Mouse (Mus musculus): ENCODE data around the gene Zdhhc19. TPM values are rescaled to one million over a fixed set of nuclear protein-coding genes. Genes with fewer than 3 reads are reported as not detected.
A peak's percentile ranks its signal among the peaks of the same experiment; 100 is the strongest.

Zdhhc19 gene
- polyA plus RNA-seq, 1 experiment from 2014 or later: not detected

DNA sequence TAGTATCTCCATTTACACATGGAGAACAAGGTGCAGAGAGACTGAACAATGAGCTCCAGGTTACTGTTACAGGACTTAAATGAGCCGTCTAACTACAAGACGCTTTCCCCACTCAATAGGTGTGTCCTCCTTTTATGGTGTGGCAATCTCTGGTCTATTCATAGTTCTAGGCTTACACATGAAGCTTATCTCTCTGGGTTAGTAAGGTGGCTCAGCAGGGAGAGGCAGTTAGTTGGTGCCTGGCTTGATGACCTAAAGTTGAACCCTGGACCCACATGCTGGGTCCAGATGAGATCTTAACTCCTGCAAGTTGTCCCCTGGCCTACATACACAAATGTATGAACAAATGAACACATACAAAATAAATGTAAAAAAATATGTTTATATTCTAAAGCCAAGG lies 32.6 kb upstream of the Zdhhc19 start:
- Histone ChIP-seq H3K36me3 (peaks cover 25% of the 10 kb centered on the region), H3K4me3 (no peak overlapping the region), H3K9ac (no peak overlapping the region), H3K4me2 (no peak overlapping the region), H3K9me3 (no peaks in the 10 kb centered on the region), H3K27me3 (no peaks in the 10 kb centered on the region), H3K27ac (no peak overlapping the region), H3K4me1 (no peaks in the 10 kb centered on the region)
- ATAC-seq (ENCODE audit: insufficient number of reproducible peaks, insufficient read depth, low FRiP score, low TSS enrichment, low read depth): no peak
- WGBS: 87% methylated on average over 2 of the region's 2 CpGs

- ATAC-seq (ENCODE audit: insufficient number of reproducible peaks, insufficient read depth, low FRiP score, low TSS enrichment, low read depth): no peak
- peaks cover 33% of the 10 kb centered on the region for H3K36me3 ChIP-seq
- no peak overlapping the region for H3K27ac ChIP-seq
- WGBS: 0% methylated on average over 1 of the region's 1 CpGs
- no peak overlapping the region for H3K9ac ChIP-seq
- H3K4me1 ChIP-seq: no peaks in the 10 kb centered on the region
- H3K9me3 ChIP-seq: no peaks in the 10 kb centered on the region
- H3K4me2 ChIP-seq: no peak overlapping the region
- H3K4me3 ChIP-seq: no peak overlapping the region
- H3K27me3 ChIP-seq: no peaks in the 10 kb centered on the region
Observed at GRCm38 (mm10) chr16:32464908-32465307, 31.2 kb upstream of the Zdhhc19 start.

- Histone ChIP-seq H3K36me3 (peaks cover 42% of the 10 kb centered on the region), H3K9ac (no peak overlapping the region), H3K9me3 (no peaks in the 10 kb centered on the region), H3K4me1 (no peaks in the 10 kb centered on the region), H3K27ac (no peak overlapping the region), H3K27me3 (no peaks in the 10 kb centered on the region), H3K4me2 (no peak overlapping the region), H3K4me3 (no peak overlapping the region)
- ATAC-seq (ENCODE audit: insufficient number of reproducible peaks, insufficient read depth, low FRiP score, low TSS enrichment, low read depth): no peak
- 47% methylated on average over 3 of the region's 3 CpGs for WGBS
Observed at GRCm38 (mm10) chr16:32468488-32468887, 27.6 kb upstream of the Zdhhc19 start.

- Histone ChIP-seq H3K27ac (no peak overlapping the region), H3K4me2 (no peak overlapping the region), H3K27me3 (no peaks in the 10 kb centered on the region), H3K4me1 (no peaks in the 10 kb centered on the region), H3K36me3 (peaks cover 36% of the 10 kb centered on the region), H3K9me3 (no peaks in the 10 kb centered on the region), H3K9ac (no peak overlapping the region), H3K4me3 (no peak overlapping the region)
- WGBS: 61% methylated on average over 5 of the region's 5 CpGs
- ATAC-seq (ENCODE audit: insufficient number of reproducible peaks, insufficient read depth, low FRiP score, low TSS enrichment, low read depth): no peak
Observed at GRCm38 (mm10) chr16:32469404-32470105, 26.5 kb upstream of the Zdhhc19 start.

DNA sequence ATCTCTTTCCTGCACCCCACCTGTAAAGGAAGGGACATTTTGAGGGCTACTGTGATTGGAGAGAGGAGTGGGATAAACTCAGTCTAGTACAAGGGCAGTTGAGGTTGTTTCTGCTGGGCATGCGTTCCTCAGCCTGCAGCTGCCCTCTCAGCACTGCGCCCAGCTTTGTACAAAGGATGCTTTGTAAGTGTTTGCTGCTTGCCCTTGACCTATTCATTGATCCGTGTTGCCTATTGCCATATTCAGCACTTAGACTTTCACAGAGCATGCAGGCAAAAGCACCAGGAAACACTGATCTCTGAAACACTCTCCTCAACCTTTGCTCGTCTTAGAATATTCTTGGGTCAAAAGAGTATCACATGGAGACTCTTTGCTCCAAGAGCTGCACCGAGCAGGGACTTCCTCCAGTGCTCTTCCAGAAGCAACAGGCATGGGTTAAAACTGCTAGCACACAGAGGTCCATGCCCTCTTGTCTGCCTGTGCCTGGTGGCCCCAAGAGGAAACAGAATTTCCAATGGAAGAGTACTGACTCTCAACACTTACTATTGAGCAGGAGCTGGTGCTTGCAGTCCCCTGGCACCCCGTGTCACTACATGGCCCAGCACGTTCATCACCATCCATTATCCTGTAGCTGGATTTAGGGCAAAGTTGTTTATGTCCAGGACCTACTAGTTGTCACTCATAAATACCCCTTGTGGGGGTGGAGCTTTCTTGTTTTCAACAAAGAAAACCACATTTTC lies 23.6 kb upstream of the Zdhhc19 start:
- no peaks in the 10 kb centered on the region for H3K27me3 ChIP-seq
- ATAC-seq (ENCODE audit: insufficient number of reproducible peaks, insufficient read depth, low FRiP score, low TSS enrichment, low read depth): no peak
- H3K36me3 ChIP-seq: peaks cover 29% of the 10 kb centered on the region
- no peaks in the 10 kb centered on the region for H3K4me1 ChIP-seq
- H3K9ac ChIP-seq: no peak overlapping the region
- no peak overlapping the region for H3K4me2 ChIP-seq
- H3K9me3 ChIP-seq: no peaks in the 10 kb centered on the region
- H3K4me3 ChIP-seq: no peak overlapping the region
- H3K27ac ChIP-seq: no peak overlapping the region
- 75% methylated on average over 7 of the region's 7 CpGs for WGBS

DNA sequence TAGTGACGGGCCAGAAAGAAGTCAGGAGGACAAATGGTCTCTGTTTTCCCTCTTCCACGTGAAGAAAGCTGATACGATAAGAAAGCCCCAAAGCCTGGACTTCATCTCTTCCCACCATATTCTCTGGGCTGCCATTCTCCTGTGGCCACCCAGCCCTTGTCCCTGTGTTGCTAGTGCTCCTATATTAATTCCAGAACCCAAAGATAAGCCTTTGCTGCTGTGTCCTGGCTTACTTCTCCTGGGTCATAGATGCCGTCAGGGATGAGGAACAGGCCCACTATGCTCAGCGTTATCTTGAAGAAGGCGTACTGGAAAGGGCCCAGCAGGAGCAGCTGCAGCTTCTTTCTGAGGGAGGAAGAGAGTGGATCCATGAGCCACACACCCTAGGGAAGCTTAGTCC lies 18.8 kb upstream of the Zdhhc19 start:
- 83% methylated on average over 6 of the region's 6 CpGs for WGBS
- Histone ChIP-seq H3K9ac (no peak overlapping the region), H3K9me3 (no peaks in the 10 kb centered on the region), H3K36me3 (peaks cover under 1% of the 10 kb centered on the region), H3K27ac (no peak overlapping the region), H3K4me2 (no peak overlapping the region), H3K4me1 (no peaks in the 10 kb centered on the region), H3K27me3 (no peaks in the 10 kb centered on the region), H3K4me3 (no peak overlapping the region)
- ATAC-seq (ENCODE audit: insufficient number of reproducible peaks, insufficient read depth, low FRiP score, low TSS enrichment, low read depth): no peak

DNA sequence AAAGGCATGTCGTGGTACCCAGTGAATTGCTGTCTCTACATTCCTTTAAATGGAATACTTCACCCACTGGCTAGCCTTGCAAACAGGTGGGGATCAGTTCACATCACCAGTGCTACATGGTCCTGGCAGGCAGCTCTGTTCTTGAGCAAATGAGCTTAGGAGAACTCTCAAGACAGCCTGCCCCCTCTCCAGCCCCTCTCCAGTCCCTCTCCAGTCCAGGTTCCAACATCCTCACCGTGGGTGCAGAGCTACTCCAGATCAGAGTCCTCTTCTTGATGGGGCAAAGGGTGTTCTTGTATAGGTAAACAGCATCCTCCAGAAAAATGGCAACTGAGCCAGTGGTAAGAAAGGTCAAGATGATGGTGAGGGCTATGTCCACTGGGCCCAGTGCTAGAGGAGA lies 16.6 kb upstream of the Zdhhc19 start:
- Histone ChIP-seq H3K9ac (no peak overlapping the region), H3K4me3 (no peak overlapping the region), H3K4me1 (no peaks in the 10 kb centered on the region), H3K36me3 (no peaks in the 10 kb centered on the region), H3K4me2 (no peak overlapping the region), H3K27me3 (no peaks in the 10 kb centered on the region), H3K27ac (no peak overlapping the region), H3K9me3 (no peaks in the 10 kb centered on the region)
- WGBS: 73% methylated on average over 2 of the region's 2 CpGs
- no peak for ATAC-seq (ENCODE audit: insufficient number of reproducible peaks, insufficient read depth, low FRiP score, low TSS enrichment, low read depth)

DNA sequence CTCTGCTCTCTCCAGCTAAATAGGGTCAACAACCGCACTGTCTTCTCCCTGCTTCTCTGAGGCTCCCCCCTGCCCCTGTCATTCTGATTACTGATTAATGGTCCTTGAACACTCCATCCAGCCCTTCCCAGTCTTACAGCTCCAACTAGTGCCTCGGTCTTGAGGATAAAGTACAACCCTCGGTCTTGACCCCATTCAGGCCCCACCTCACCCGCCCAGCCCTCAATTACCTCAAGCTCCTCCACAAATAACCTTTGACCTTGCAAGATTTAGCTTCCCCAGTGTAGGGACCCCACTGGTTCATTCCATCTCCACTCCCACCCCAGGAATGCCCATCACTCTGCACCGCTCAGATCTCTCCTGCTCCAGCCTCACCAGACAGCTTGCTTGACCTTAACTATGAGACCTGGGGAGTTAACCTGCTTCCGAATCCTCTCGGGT lies 11.6 kb upstream of the Zdhhc19 start:
- H3K27me3 ChIP-seq: 0 out of 2 replicates have a peak, but pooled peaks cover 3% of the 10 kb centered on the region
- H3K9ac ChIP-seq: no peak overlapping the region
- 38% methylated on average over 7 of the region's 7 CpGs for WGBS
- peaks cover 5% of the 10 kb centered on the region; the same call in 1 of the 2 replicates for H3K4me1 ChIP-seq
- H3K27ac ChIP-seq: no peak overlapping the region
- H3K4me2 ChIP-seq: no peak overlapping the region
- H3K9me3 ChIP-seq: no peaks in the 10 kb centered on the region
- H3K36me3 ChIP-seq: no peaks in the 10 kb centered on the region
- 0 out of 2 replicates have a peak, but pooled peaks have one; percentile 26 for ATAC-seq (ENCODE audit: insufficient number of reproducible peaks, insufficient read depth, low FRiP score, low TSS enrichment, low read depth)
- no peak overlapping the region for H3K4me3 ChIP-seq

- ATAC-seq (ENCODE audit: insufficient number of reproducible peaks, insufficient read depth, low FRiP score, low TSS enrichment, low read depth): no peak
- no peak overlapping the region for H3K9ac ChIP-seq
- peaks cover 5% of the 10 kb centered on the region; the same call in 1 of the 2 replicates for H3K4me1 ChIP-seq
- H3K27me3 ChIP-seq: 0 out of 2 replicates have a peak, but pooled peaks cover 3% of the 10 kb centered on the region
- H3K9me3 ChIP-seq: no peaks in the 10 kb centered on the region
- no peaks in the 10 kb centered on the region for H3K36me3 ChIP-seq
- no peak overlapping the region for H3K4me2 ChIP-seq
- no peak overlapping the region for H3K27ac ChIP-seq
- 74% methylated on average over 2 of the region's 2 CpGs for WGBS
- H3K4me3 ChIP-seq: no peak overlapping the region
Observed at GRCm38 (mm10) chr16:32485209-32485608, 10.9 kb upstream of the Zdhhc19 start.

GRCm38 (mm10) chr16:32486046-32486445 lies 10.0 kb upstream of the Zdhhc19 start:
- no peak overlapping the region for H3K4me3 ChIP-seq
- no peak overlapping the region for H3K4me2 ChIP-seq
- no peaks in the 10 kb centered on the region for H3K9me3 ChIP-seq
- no peak overlapping the region for H3K9ac ChIP-seq
- no peak for ATAC-seq (ENCODE audit: insufficient number of reproducible peaks, insufficient read depth, low FRiP score, low TSS enrichment, low read depth)
- no peaks in the 10 kb centered on the region for H3K36me3 ChIP-seq
- 0 out of 2 replicates have a peak, but pooled peaks cover 3% of the 10 kb centered on the region for H3K27me3 ChIP-seq
- H3K4me1 ChIP-seq: peaks cover 5% of the 10 kb centered on the region; the same call in 1 of the 2 replicates
- no peak overlapping the region for H3K27ac ChIP-seq
- WGBS: 78% methylated on average over 6 of the region's 6 CpGs

- Histone ChIP-seq H3K27ac (no peak within 1 kb of the TSS), H3K27me3 (0 out of 2 replicates have a peak, but pooled peaks cover 3% of the 10 kb centered on the region), H3K4me2 (no peak within 1 kb of the TSS), H3K4me3 (no peak within 1 kb of the TSS), H3K9me3 (no peaks in the 10 kb centered on the region), H3K4me1 (peaks cover 5% of the 10 kb centered on the region; the same call in 1 of the 2 replicates), H3K36me3 (no peaks in the 10 kb centered on the region), H3K9ac (no peak within 1 kb of the TSS)
- ATAC-seq (ENCODE audit: insufficient number of reproducible peaks, insufficient read depth, low FRiP score, low TSS enrichment, low read depth): no peak
- 43% methylated on average over 15 of the region's 15 CpGs for WGBS
Observed at GRCm38 (mm10) chr16:32487234-32488111, 8.6 kb upstream of the Zdhhc19 start, which contains the start of gene Slc51a. Gene Slc51a, minus strand, starts transcription at chr16:32487879.
